Mouse (Mus musculus): ENCODE data around the gene F8a. TPM values are rescaled to one million over a fixed set of nuclear protein-coding genes. Genes with fewer than 3 reads are reported as not detected.

F8a gene
- polyA plus RNA-seq, 1 experiment from 2014 or later: 8.5 TPM

Other genes starting within 250 kb of the F8a start
- 3.8 and 4.3 TPM in 2 replicates for gene Zfp185, start 241.0 kb upstream of the F8a start, polyA plus RNA-seq (2015; fragmentation: Nextera tagmentation; extraction: Ambion mirVana)
- gene Pnma5, start 191.2 kb upstream of the F8a start, polyA plus RNA-seq (2015; fragmentation: Nextera tagmentation; extraction: Ambion mirVana): 0.16 TPM in 1 of 2 replicates, not detected in the other
- not detected in 2 replicates for gene Pnma3, start 163.5 kb upstream of the F8a start, polyA plus RNA-seq (2015; fragmentation: Nextera tagmentation; extraction: Ambion mirVana)
- 0.44 and 0.78 TPM in 2 replicates for gene Xlr4a, start 145.8 kb upstream of the F8a start, polyA plus RNA-seq (2015; fragmentation: Nextera tagmentation; extraction: Ambion mirVana)
- gene Xlr3a, start 131.2 kb upstream of the F8a start, polyA plus RNA-seq (2015; fragmentation: Nextera tagmentation; extraction: Ambion mirVana): 1.2 and 1.4 TPM in 2 replicates
- gene Gm14685, start 111.2 kb upstream of the F8a start, polyA plus RNA-seq (2015; fragmentation: Nextera tagmentation; extraction: Ambion mirVana): not detected in 2 replicates
- not detected in 2 replicates for gene Xlr5b, start 79.5 kb upstream of the F8a start, polyA plus RNA-seq (2015; fragmentation: Nextera tagmentation; extraction: Ambion mirVana)
- not detected in 2 replicates for gene DXBay18, start 78.8 kb upstream of the F8a start, polyA plus RNA-seq (2015; fragmentation: Nextera tagmentation; extraction: Ambion mirVana)
- gene Spin2d, start 51.3 kb upstream of the F8a start, polyA plus RNA-seq (2015; fragmentation: Nextera tagmentation; extraction: Ambion mirVana): not detected in 2 replicates
- gene Xlr3b, start 36.1 kb upstream of the F8a start, polyA plus RNA-seq (2015; fragmentation: Nextera tagmentation; extraction: Ambion mirVana): 4.5 and 7.1 TPM in 2 replicates
- 0.52 and 1.0 TPM in 2 replicates for gene Xlr4b, start 14.0 kb upstream of the F8a start, polyA plus RNA-seq (2015; fragmentation: Nextera tagmentation; extraction: Ambion mirVana)
- gene Xlr4c, start 14.8 kb downstream of the F8a start, polyA plus RNA-seq (2015; fragmentation: Nextera tagmentation; extraction: Ambion mirVana): 0.27 TPM in 1 of 2 replicates, not detected in the other
- gene Xlr3c, start 37.1 kb downstream of the F8a start, polyA plus RNA-seq (2015; fragmentation: Nextera tagmentation; extraction: Ambion mirVana): not detected in 2 replicates
- not detected in 2 replicates for gene Xlr5a, start 64.7 kb downstream of the F8a start, polyA plus RNA-seq (2015; fragmentation: Nextera tagmentation; extraction: Ambion mirVana)
- gene Xlr5c, start 64.7 kb downstream of the F8a start, polyA plus RNA-seq (2015; fragmentation: Nextera tagmentation; extraction: Ambion mirVana): not detected in 2 replicates
- not detected in 2 replicates for gene Gm45015, start 108.5 kb downstream of the F8a start, polyA plus RNA-seq (2015; fragmentation: Nextera tagmentation; extraction: Ambion mirVana)
- gene Zfp275, start 114.3 kb downstream of the F8a start, polyA plus RNA-seq (2015; fragmentation: Nextera tagmentation; extraction: Ambion mirVana): 8.0 and 8.7 TPM in 2 replicates
- gene Gm18336, start 170.4 kb downstream of the F8a start, polyA plus RNA-seq (2015; fragmentation: Nextera tagmentation; extraction: Ambion mirVana): not detected in 2 replicates
- not detected in 2 replicates for gene Zfp92, start 182.8 kb downstream of the F8a start, polyA plus RNA-seq (2015; fragmentation: Nextera tagmentation; extraction: Ambion mirVana)
- gene Trex2, start 207.1 kb downstream of the F8a start, polyA plus RNA-seq (2015; fragmentation: Nextera tagmentation; extraction: Ambion mirVana): not detected in 2 replicates
- 52.1 and 61.7 TPM in 2 replicates for gene Haus7, start 230.8 kb downstream of the F8a start, polyA plus RNA-seq (2015; fragmentation: Nextera tagmentation; extraction: Ambion mirVana)

Data from heart, embryonic 13.5 days (tissue).